Comparison of ENCODE assay signal across 8 mouse cellular contexts in genomic region chr13:47335996-47336684, GRCm38 (mm10).
A peak's percentile ranks its signal among the peaks of the same experiment; 100 is the strongest.
DNase-seq lines count a peak whose midpoint lies in the region; ATAC-seq and TF ChIP-seq lines count a peak whose summit lies in the region.

No protein-coding gene starts in this region.

- no peaks in the 10 kb centered on the region for H3K36me3 ChIP-seq in liver, postnatal 0 days (replicated peaks; ENCODE audit: insufficient read depth, low read length)
- no peaks in the 10 kb centered on the region for H3K36me3 ChIP-seq in liver, embryonic 11.5 days (ENCODE audit: control insufficient read depth, insufficient read depth, low read length)
- no peaks in the 10 kb centered on the region for H3K36me3 ChIP-seq in stomach, postnatal 0 days (ENCODE audit: control insufficient read depth, insufficient read depth, low read length)

- peak; percentile 15; the same call in 1 of the 2 replicates for ATAC-seq in liver, postnatal 0 days
- no peak for ATAC-seq in liver, embryonic 11.5 days (replicated peaks; ENCODE audit: low FRiP score)
- peak; percentile 68; the same call in 1 of the 2 replicates for ATAC-seq in stomach, postnatal 0 days (ENCODE audit: low FRiP score, low TSS enrichment)

- H3K4me2 ChIP-seq in liver, postnatal 0 days (ENCODE audit: low read depth, low read length) = no peak overlapping the region
- H3K4me2 ChIP-seq in liver, embryonic 11.5 days = no peak overlapping the region
- no peak overlapping the region for H3K4me2 ChIP-seq in stomach, postnatal 0 days (replicated peaks; ENCODE audit: low read depth)

- no peak overlapping the region for H3K9ac ChIP-seq in liver, postnatal 0 days (replicated peaks)
- H3K9ac ChIP-seq in liver, embryonic 11.5 days (ENCODE audit: low read depth, low read length) = no peak overlapping the region
- no peak overlapping the region for H3K9ac ChIP-seq in stomach, postnatal 0 days (ENCODE audit: low read length)

- H3K9me3 ChIP-seq in liver, postnatal 0 days (ENCODE audit: low read length) = no peaks in the 10 kb centered on the region
- no peaks in the 10 kb centered on the region for H3K9me3 ChIP-seq in liver, embryonic 11.5 days (ENCODE audit: control insufficient read depth, low read length)
- no peaks in the 10 kb centered on the region for H3K9me3 ChIP-seq in stomach, postnatal 0 days (ENCODE audit: control insufficient read depth, low read length)

- H3K4me1 ChIP-seq in liver, postnatal 0 days (ENCODE audit: insufficient read depth) = no peaks in the 10 kb centered on the region
- no peaks in the 10 kb centered on the region for H3K4me1 ChIP-seq in liver, embryonic 11.5 days (replicated peaks; ENCODE audit: control insufficient read depth, insufficient read depth, low read length)
- H3K4me1 ChIP-seq in stomach, postnatal 0 days (replicated peaks; ENCODE audit: control insufficient read depth, insufficient read depth) = no peaks in the 10 kb centered on the region

- H3K27me3 ChIP-seq in liver, postnatal 0 days (ENCODE audit: insufficient read depth, low read length) = no peaks in the 10 kb centered on the region
- no peaks in the 10 kb centered on the region for H3K27me3 ChIP-seq in liver, embryonic 11.5 days (replicated peaks; ENCODE audit: control insufficient read depth, insufficient read depth, low read length)
- H3K27me3 ChIP-seq in stomach, postnatal 0 days (ENCODE audit: control insufficient read depth, insufficient read depth, low read length) = no peaks in the 10 kb centered on the region

- intact Hi-C loops in left cerebral cortex, postnatal 10 days (cut with DNase I) = no loop called here

- H3K27ac ChIP-seq in liver, postnatal 0 days (ENCODE audit: low read depth) = no peak overlapping the region
- H3K27ac ChIP-seq in liver, embryonic 11.5 days (ENCODE audit: low read depth, low read length) = no peak overlapping the region
- H3K27ac ChIP-seq in stomach, postnatal 0 days (replicated peaks) = no peak overlapping the region

- TF ChIP-seq EP300 in liver, postnatal 0 days (IDR thresholded peaks at IDR 0.05; ENCODE audit: low read depth) = no peak
- no peak for TF ChIP-seq EP300 in stomach, postnatal 0 days (optimal IDR thresholded peaks at IDR 0.05)

- DNase-seq in liver, postnatal 0 days = no peak
- DNase-seq in liver, embryonic 11.5 days (ENCODE audit: low spot score) = no peak
- peak; percentile 12 to 56 for DNase-seq in adrenal gland, postnatal 36 days
- DNase-seq in heart, adult 18-20 months = peak; percentile 50 to 70
- DNase-seq in left cerebral cortex, postnatal 10 days (ENCODE audit: extremely low spot score in 1 of 2, low spot score in 2 of 2) = peak; percentile 49 to 67
- DNase-seq in stomach, postnatal 0 days (ENCODE audit: low spot score) = peak; percentile 38
- DNase-seq in thymus, postnatal 4 days = no peak
- DNase-seq in kidney, adult 11 months = no peak

- 54% methylated on average over 16 of the region's 16 CpGs for WGBS in liver, postnatal 0 days (ENCODE audit: insufficient replicate concordance)
- WGBS in liver, embryonic 11.5 days = 62% methylated on average over 16 of the region's 16 CpGs
- 37% methylated on average over 16 of the region's 16 CpGs for WGBS in stomach, postnatal 0 days

- TF ChIP-seq CTCF in liver, postnatal 0 days (IDR thresholded peaks at IDR 0.05; ENCODE audit: low read depth) = no peak
- no peak for TF ChIP-seq CTCF in stomach, postnatal 0 days (IDR thresholded peaks at IDR 0.05; ENCODE audit: low read depth)

- H3K4me3 ChIP-seq in liver, postnatal 0 days (ENCODE audit: low read depth, low read length) = no peak overlapping the region
- no peak overlapping the region for H3K4me3 ChIP-seq in liver, embryonic 11.5 days (ENCODE audit: low read depth, low read length)
- no peak overlapping the region for H3K4me3 ChIP-seq in stomach, postnatal 0 days (ENCODE audit: low read depth, low read length)

Comparison
In these comparisons a context has a peak if more than half of its experiments do, and no peak if none do; other contexts are left out.
1. DNase-seq: peak in adrenal gland, postnatal 36 days (2 of 2), heart, adult 18-20 months (2 of 2), left cerebral cortex, postnatal 10 days (2 of 2) and stomach, postnatal 0 days (single experiment); none in liver, postnatal 0 days (single experiment), liver, embryonic 11.5 days (single experiment), thymus, postnatal 4 days (single experiment) and kidney, adult 11 months (single experiment).